Mouse (Mus musculus): ENCODE measurements around the gene Nmi. TPM values are rescaled to one million over a fixed set of nuclear protein-coding genes. Genes with fewer than 3 reads are reported as not detected.

Gene Nmi
- polyA plus RNA-seq (2014; fragmentation: Illumina TruSeq; extraction: RNeasy Lipid Tissue Mini Kit (QIAGEN cat#74804); ENCODE audit: low read depth, low replicate concordance): 26.0 TPM

DNA sequence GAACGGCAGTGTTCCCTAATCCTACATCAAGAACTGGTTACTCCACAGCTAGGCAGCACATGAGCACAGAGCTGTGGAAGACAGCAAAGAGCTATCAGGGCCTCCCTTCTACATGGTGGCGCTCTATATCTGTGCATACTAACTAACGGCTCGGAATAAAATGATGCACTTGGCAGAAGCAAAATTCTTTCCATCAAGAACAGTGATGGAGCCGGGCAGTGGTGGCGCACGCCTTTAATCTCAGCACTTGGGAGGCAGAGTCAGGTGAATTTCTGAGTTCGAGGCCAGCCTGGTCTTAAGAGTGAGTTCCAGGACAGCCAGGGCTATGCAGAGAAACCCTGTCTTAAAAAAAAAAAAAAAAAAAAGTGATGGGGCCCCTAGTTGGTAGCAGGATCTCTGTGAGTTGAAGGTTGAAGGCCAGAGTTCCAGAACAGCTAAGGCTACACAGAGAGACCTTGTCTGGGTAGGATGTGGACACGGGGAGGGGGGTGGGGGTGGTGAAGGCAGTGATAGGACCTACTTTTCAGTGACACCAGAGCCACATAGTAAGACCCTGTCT lies at the start of gene Nmi:
Gene Nmi (minus strand): TSS at position 85 of the 559 bp plus-strand sequence.

DNA sequence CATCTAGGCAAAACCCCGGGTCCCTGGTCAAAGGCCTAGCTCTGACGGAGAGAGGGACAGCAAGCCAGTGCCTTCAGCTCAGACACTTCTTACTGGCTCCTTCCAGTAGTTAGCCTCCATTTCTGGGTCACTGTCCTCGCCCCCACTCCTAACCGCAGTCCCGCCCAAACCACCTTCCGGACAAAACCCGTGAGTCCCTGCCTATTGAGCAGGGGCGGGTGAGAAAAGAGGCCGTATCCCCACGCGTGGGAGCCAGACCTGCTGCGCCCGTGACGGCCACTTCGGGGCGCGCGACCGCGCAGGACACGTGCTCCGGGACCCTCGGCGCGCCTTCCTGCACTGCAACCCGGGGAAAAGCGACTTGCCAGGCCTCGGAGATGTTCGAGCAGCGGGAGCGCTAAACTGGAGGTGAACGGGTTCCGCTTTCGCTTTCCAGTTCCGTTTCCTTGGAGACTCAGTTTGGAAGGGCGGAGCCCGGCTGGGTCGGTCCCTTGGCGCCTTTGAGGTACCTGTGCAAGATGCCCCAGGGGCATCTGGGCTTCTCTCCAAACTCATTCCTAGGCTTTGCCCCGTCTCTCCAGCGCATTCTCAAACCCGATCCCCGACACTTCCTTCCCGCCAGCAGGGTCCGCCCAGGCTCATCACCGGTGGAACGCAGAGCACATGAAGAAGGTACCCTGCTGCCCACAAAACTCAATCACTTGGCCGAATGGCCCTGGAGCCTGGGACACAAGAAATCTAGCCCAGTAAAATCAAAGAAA lies 38.5 kb downstream of the Nmi start, which contains the start of gene Rbm43:
Gene Rbm43 (minus strand): TSS at position 590 of the 761 bp plus-strand sequence.

Other genes with a start within 250 kb of the Nmi start
- 45.5 TPM for gene Rbm43, start 38.3 kb downstream of the Nmi start, polyA plus RNA-seq (2014; fragmentation: Illumina TruSeq; extraction: RNeasy Lipid Tissue Mini Kit (QIAGEN cat#74804); ENCODE audit: low read depth, low replicate concordance)
- gene Tnfaip6, start 64.5 kb upstream of the Nmi start, polyA plus RNA-seq (2014; fragmentation: Illumina TruSeq; extraction: RNeasy Lipid Tissue Mini Kit (QIAGEN cat#74804); ENCODE audit: low read depth, low replicate concordance): 0.93 TPM
- 74.1 TPM for gene Rif1, start 99.3 kb upstream of the Nmi start, polyA plus RNA-seq (2014; fragmentation: Illumina TruSeq; extraction: RNeasy Lipid Tissue Mini Kit (QIAGEN cat#74804); ENCODE audit: low read depth, low replicate concordance)